Mouse (Mus musculus): ENCODE results near the gene Kcne1l.

Kcne1l gene

DNA sequence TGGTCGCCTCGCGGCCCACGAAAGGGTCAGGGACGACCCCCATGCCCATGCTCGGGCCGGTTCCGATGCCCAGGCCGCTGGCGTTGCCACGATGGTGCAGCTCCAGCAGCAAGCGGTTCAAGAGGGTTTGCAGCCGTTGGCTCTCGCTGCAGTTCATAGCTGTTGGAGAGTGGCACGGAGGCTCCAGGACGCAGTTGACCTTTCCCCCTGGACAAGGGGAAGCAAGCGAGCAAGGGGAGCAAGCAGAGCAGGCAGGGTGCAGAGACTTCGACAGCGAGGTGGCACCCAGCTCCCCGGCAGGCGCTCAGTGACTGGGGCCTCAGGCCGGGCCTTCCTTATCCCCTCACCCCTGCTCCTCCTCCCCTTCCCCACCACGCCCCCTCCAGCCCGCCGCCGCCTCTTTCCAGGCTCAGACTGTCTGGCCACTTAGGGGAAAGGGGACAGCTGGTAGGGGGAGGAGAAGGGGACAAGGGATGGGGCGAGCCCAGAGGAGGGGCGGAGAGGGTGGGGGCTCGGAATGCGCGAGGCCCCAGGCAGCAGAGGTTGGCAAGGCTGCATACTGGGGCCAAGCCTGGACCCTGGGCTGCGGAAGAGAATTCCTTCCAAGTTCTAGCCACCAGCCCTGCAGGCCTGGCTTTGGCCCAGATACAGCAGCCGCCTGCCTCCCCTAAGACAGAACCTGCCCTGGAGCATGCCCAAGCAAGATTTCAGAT is at the start of gene Kcne1l:
Gene Kcne1l (minus strand): TSS at position 426 of the 713 bp plus-strand sequence.
- no peak for DNase-seq

DNA sequence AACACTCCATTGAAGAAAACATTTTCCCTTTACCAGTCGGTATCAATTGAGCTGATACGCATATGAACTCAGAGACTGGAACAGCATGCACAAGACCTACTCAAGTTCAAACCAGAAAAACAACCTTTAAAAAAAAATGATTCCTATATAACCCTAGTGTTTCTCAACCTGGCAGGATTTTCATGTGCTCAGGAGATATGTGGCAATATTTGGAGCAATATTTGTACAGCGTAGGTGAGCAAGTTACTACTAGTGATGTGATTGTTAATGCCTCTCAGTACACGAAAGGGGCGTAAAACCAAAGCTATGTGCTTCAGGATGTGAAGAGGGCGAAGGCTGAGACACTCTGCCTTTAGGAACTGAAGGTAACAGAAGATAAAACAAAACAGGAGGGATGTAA is 30.1 kb upstream of the Kcne1l start:
- DNase-seq: no peak

DNA sequence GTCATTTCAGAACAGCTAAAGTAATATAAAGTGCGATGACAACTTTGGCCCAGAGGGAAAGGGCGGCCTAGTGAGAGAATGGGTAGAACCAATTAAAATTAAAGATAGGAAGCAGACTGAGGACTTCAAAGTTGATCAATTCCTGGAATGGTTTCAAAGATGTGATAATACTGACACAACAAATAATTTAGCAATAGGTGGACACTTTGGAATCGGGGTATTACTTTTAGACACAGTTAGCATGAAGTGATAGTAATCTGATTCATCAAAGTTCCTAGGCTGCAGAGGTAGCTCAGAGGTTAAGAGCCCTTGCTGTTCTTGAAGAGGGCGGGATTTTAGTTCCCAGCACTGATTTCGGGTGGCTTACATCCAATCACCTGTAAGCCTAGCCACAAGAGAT is 29.4 kb upstream of the Kcne1l start:
- DNase-seq: no peak

DNA sequence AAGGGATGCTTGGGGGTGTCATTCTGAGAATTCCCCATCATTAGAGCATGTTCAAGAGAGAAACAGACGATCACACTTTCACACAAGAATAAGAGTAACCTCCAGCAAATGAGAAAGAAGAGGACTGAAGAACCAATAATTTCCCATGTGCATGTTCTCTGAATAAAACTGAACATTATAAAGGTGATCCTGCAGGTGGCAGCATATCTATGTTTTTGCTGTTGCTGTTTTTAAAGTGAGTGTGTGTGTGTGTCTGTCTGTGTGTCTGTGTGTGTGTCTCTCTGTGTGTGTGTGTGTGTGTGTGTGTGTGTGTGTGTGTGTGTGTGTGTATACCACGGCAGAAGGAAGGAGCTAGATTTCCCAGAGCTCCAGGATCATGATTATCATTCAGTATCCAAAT is 19.7 kb upstream of the Kcne1l start:
- DNase-seq: no peak

DNA sequence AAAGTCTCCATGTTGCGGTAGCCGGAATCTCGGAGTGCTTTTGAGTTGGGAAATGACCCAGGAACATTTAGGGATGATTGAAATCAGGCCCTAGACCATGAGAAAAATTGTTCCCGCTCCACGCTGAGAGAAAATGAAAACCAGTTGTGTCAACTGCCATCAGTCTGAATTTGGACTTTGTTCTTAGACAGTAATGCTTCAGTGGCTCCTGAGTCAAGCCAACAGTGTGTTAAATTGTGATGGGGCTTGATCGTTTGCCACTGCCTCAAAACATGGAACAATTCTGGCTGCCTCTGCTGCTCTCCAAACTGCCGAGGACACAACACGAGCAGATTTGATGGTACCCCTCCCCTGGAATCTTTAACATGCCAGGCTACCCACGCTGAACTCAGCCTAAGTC is 10.0 kb upstream of the Kcne1l start:
- peak; percentile 19 for DNase-seq

DNA sequence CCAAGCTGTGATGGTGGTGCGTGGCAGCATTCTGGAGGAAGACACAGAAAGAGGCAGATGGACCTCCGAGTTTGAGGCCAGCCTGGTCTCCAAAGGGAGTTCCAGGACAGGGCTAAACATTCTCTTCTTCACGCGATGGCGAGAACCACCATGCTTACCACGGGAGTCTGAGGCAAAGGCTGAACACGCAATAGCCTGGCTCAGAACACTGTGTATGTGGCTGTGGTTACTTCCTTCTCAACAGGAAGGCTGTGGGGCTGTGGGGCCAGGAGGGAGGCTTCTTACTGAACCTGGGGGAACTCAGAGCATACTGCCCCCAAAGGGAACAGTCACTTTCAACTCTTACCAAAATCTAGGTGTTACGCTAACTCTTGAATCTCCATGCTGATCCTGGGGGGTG is 9.2 kb upstream of the Kcne1l start:
- DNase-seq: no peak

DNA sequence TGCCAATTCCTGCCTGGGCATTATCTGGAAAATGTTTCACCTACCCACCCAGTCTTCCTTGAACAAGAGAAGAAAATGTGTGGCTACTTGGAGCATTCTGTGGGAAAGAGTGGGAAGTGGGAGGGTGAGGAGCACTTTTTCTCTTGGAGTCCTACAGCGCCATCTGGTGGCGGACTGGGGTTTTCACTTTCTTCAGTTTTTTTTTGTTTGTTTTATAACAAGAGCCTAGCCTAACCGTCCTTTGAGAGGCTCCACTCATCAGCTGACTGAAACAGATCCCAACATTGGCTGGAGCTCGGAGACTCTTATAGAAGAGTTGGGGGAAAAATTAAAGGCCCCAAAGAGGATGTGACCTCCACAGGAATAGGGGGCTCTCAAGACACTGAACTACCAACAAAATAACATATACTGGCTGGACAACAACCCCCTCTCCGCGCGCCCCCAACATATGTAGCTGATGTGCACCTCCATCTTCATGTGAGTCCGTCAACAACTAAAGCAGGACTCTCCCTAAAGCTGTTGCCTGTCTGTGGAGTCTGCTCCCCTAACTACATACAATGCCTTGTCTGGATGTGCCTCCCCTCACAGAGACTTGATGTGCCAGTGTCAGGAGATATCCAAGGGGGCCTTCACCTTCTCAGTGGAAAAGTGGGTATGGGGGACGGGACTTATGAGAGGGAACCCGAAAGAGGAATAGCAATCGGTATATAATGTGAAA is 8.4 kb upstream of the Kcne1l start:
- DNase-seq: peak; percentile 70

DNA sequence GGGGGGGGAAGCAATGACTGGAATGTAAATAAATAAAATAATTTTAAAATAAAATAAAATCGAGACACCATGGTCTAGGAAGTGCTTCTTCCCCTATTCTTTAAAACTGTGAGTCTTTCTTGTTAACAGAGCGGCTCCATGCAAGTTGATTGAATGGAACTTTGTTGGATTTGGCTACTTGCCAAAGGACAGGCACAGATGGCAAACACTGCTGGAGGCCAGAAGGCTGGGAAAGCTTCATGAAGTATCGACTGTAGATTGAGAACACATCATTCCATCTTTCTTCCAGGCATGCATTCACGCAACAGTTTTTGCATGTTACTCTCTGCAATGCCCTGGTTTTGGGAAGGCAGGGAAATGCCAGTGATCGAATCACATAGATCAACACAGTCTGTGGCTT is 4.3 kb upstream of the Kcne1l start:
- no peak for DNase-seq

DNA sequence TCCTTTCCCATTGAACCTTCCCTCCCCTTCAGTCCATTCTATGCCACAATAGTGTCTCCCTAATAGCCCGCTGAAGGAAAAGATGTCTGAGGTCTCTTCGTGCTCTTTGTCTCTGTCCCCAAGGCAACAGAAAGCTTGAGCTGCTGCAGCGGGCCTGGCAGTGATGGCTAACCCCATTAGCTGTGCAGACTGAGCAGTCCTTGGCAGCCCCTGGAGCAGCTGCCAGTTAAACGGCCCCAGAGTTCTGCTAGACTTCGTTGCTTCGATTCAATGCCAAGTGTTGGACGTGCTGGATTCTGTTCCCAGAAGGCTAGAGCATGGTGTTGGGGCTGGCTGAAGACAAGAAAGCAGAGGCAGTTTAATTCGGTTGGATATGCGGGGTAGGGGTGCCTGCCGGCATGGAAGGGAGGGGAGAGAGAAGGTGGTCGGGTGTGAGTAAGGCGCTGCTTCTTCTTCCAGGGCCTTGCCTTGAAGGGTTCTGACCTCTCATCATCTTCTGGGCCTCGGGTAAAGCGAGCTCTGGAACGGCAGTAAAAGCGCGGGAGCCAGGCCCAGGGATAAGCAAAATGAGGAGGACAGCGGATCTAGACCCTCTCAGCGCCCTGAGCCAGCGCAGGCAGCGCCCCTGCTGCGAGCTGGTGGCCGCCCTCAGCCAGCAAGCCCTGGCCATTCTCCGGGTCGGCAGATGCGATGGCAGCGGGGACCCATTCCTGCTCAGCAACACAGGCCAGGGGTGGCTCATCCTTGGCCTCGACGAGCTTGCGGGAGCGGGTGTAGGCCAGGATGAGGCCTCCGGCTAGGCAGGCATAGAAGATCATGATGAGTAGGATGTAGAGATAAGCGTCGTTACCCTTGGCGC is 855 bp downstream of the Kcne1l start:
- no peak for DNase-seq

DNA sequence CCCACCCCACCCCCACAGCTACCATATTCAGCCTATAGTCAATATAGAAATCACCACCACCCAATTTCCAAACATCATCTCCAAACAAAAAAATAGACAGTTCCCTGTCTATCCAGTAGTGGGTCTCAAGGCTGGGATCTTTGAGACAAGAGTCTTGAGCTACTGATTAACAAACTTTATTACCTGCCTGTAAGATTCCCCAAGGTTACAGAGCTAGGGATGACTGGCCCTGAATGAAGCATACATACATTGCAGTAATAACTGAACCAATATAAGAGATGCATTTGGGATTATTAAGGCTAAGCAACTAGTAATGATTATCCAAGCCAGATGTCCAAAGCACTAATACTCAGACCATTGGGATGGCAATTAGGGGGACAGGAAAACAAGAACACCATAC is 1.5 kb downstream of the Kcne1l start:
- DNase-seq: no peak

DNA sequence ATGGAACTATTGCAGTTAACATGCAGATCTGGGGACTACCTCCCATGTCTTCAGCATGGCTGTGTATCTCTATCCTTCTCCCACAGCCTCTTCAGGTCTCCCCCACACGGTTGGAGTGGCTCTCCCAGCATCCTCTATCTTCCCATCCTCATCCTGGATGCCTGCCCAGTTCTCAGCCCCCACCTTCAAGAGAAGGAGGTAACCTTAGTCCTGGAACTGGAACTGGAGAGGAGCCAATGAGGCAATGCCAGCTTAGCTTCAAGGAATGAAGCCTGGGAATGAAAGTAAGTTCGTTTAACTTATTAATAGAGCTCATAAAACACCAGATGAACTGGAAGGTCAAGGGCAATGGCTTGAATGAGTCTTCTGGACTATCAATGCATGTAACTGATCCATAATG is 2.6 kb downstream of the Kcne1l start:
- peak; percentile 48 for DNase-seq

DNA sequence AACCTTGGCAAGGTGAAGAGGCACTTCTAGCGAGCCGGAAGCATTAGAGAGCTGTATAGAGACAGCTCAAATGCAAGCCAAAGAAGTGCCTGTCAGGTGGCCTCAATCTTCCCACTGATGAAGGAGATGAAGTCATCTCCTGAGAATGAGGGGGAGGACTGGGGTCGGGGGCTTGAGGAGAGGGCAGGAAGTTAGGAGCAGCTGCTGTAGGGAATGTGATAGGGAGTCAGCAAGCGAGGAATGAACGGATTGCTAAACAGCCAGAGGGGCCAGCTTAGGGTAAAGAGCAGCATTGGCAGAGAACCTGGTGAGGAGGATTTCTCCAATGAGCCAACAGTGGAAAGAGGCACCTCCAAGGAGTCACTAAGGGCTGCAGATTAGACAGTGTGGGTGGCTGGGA is 20.2 kb downstream of the Kcne1l start:
- no peak for DNase-seq

DNA sequence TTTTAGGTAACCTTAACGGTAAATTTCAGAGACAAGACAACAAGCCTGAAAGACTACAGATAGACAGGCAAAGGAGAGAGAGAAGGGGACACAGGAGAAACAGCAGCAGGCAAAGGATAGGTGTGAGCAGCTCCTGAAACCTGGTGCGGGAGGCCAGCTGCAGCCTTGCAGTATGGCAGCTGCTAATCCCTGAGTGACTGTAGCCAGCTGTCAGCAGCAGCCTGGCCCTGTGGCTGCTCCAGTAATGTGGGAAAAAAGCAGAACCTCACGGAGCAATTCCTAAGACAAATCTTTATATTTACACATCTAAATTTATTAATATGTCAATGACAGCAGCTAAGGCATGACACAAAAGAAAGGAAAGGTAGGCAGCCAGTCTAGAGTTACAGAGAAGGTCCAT is 29.5 kb downstream of the Kcne1l start:
- no peak for DNase-seq

DNA sequence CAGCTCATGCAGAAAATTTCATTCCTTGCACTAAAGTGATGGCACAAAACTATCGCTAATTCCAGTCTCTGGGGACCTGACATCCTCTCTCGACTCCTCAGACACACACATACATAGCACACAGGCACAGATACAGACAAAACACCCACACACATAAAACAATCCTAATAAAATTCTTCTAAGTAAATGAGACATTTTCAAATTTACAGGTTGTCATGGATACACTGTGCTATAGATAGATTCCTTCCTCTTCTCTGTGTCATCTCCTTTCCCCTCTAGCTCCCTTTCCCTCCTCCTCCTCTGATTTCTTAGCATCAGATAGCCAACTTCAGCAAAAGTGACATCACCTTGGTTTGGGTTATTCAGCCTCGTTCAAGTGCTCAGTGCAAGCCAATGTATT is 30.1 kb downstream of the Kcne1l start:
- no peak for DNase-seq
